ENCODE assay signal across 9 mouse cellular contexts in genomic region chr12:76493462-76493861, GRCm38 (mm10). TPM values are rescaled to one million over a fixed set of nuclear protein-coding genes. Genes with fewer than 3 reads are reported as not detected.
A peak's percentile ranks its signal among the peaks of the same experiment; 100 is the strongest.
DNase-seq lines count a peak whose midpoint lies in the region; ATAC-seq lines count a peak whose summit lies in the region.
"Had no signal": no experiment of that assay in that cellular context is flagged by ENCODE, and none has a peak within 500 bp of the region (broad histone marks: within the 10 kb centered on the region; RNA-seq: fewer than 3 reads in every experiment).

No protein-coding gene starts in this region.

- WGBS in kidney, embryonic 16.5 days: 29% methylated on average over 5 of the region's 5 CpGs
- WGBS in forebrain, embryonic 13.5 days: 62% methylated on average over 5 of the region's 5 CpGs

- DNase-seq in kidney, adult 9 months: peak; percentile 27
- peak; percentile 56 for DNase-seq in adipocyte (ENCODE audit: low spot score)
- DNase-seq in gastrocnemius, postnatal 25 days: peak; percentile 53
- DNase-seq in lung, postnatal 4 days: peak; percentile 48 to 56
- no peak for DNase-seq in spleen, postnatal 4 days (ENCODE audit: low spot score in 2 of 2)
- DNase-seq in retina, embryonic 14.5 days (ENCODE audit: low spot score): no peak

- ATAC-seq in kidney, embryonic 16.5 days (ENCODE audit: low FRiP score, low TSS enrichment): no peak
- no peak for ATAC-seq in forebrain, embryonic 13.5 days

- 0 out of 2 replicates have a peak, but pooled peaks cover 3% of the 10 kb centered on the region for H3K9me3 ChIP-seq in kidney, embryonic 16.5 days (ENCODE audit: low read length)
- no peaks in the 10 kb centered on the region for H3K9me3 ChIP-seq in forebrain, embryonic 13.5 days (replicated peaks)

- H3K9ac ChIP-seq in kidney, embryonic 16.5 days (replicated peaks; ENCODE audit: low read length): no peak overlapping the region
- H3K9ac ChIP-seq in forebrain, embryonic 13.5 days: no peak overlapping the region

- H3K27ac ChIP-seq in kidney, embryonic 16.5 days (ENCODE audit: low read length): no peak overlapping the region
- H3K27ac ChIP-seq in forebrain, embryonic 13.5 days: no peak overlapping the region

- H3K27me3 ChIP-seq in kidney, embryonic 16.5 days (ENCODE audit: insufficient read depth, low read length): 0 out of 2 replicates have a peak, but pooled peaks cover 3% of the 10 kb centered on the region
- peaks cover 2% of the 10 kb centered on the region; the same call in 1 of the 2 replicates for H3K27me3 ChIP-seq in forebrain, embryonic 13.5 days

- no peaks in the 10 kb centered on the region for H3K4me1 ChIP-seq in kidney, embryonic 16.5 days (ENCODE audit: insufficient read depth, low read length)
- 0 out of 2 replicates have a peak, but pooled peaks cover 2% of the 10 kb centered on the region for H3K4me1 ChIP-seq in forebrain, embryonic 13.5 days

- H3K4me2 ChIP-seq in kidney, embryonic 16.5 days (replicated peaks; ENCODE audit: low read depth, low read length): no peak overlapping the region
- H3K4me2 ChIP-seq in forebrain, embryonic 13.5 days: no peak overlapping the region

- no peaks in the 10 kb centered on the region for H3K36me3 ChIP-seq in kidney, embryonic 16.5 days (ENCODE audit: insufficient read depth, low read length)
- no peaks in the 10 kb centered on the region for H3K36me3 ChIP-seq in forebrain, embryonic 13.5 days (ENCODE audit: poor library complexity, severe bottlenecking)

- H3K4me3 ChIP-seq in kidney, embryonic 16.5 days (ENCODE audit: low read length): no peak overlapping the region
- H3K4me3 ChIP-seq in forebrain, embryonic 13.5 days: no peak overlapping the region
- H3K4me3 ChIP-seq: erythroblast, embryonic 14.5 days had no signal

RNA-seq across cellular contexts. Expression of gene Plekhg3, which starts 37.2 kb away (rescaled TPM):
- polyA plus RNA-seq in kidney, embryonic 16.5 days (2015; fragmentation: Nextera tagmentation; extraction: Ambion mirVana): 23.0 and 24.8 TPM in 2 replicates
- 1 to 10 TPM; 6.1 to 7.6 TPM for total RNA-seq in gastrocnemius, postnatal 25 days (2021)
- polyA plus RNA-seq in forebrain, embryonic 13.5 days (2015; fragmentation: Nextera tagmentation; extraction: Ambion mirVana): 0.63 and 0.97 TPM in 2 replicates

Comparison
In these comparisons a context has a peak if more than half of its experiments do, and no peak if none do; other contexts are left out.
1. DNase-seq: peak in kidney, adult 9 months (single experiment), adipocyte (single experiment), gastrocnemius, postnatal 25 days (single experiment) and lung, postnatal 4 days (2 of 2); none in spleen, postnatal 4 days (0 of 2) and retina, embryonic 14.5 days (single experiment).
2. RNA of gene Plekhg3, which starts 37.2 kb away (polyA plus RNA-seq): 23.0 to 24.8 TPM in kidney, embryonic 16.5 days; 0.63 to 0.97 TPM in forebrain, embryonic 13.5 days; every median in the first group is over 10 times any median in the second.